Comparison of ENCODE assay signal across 24 mouse cellular contexts in genomic region chr11:78136132-78136531, GRCm38 (mm10).
"Had no signal": no experiment of that assay in that cellular context is flagged by ENCODE, and none has a peak within 500 bp of the region (broad histone marks: within the 10 kb centered on the region; RNA-seq: fewer than 3 reads in every experiment).

No protein-coding gene starts in this region.

- ATAC-seq: hindbrain, embryonic 16.5 days; inflammation-experienced regulatory T-cells, adult 6 months; intestine, postnatal 0 days had no signal

- DNase-seq: gastrocnemius, postnatal 14 days; gastrocnemius, postnatal 36 days; heart, adult 18-20 months; heart, postnatal 10 days; heart, postnatal 4 days; kidney, adult 18-20 months; kidney, adult 8-10 months; kidney, postnatal 10 days; kidney, postnatal 25 days; kidney, postnatal 4 days; liver had no signal

- H3K4me1 ChIP-seq: hindbrain, embryonic 12.5 days; limb, embryonic 10.5 days; limb, embryonic 12.5 days had no signal

- H3K27me3 ChIP-seq: heart, embryonic 12.5 days; hindbrain, embryonic 12.5 days; intestine, embryonic 15.5 days; limb, embryonic 12.5 days had no signal

- H3K36me3 ChIP-seq: heart, embryonic 12.5 days; hindbrain, embryonic 12.5 days; intestine, embryonic 15.5 days had no signal

- H3K4me2 ChIP-seq: heart, embryonic 12.5 days; hindbrain, embryonic 12.5 days; hindbrain, embryonic 14.5 days; intestine, embryonic 15.5 days; limb, embryonic 12.5 days; liver, embryonic 11.5 days had no signal

- H3K4me3 ChIP-seq: heart, embryonic 12.5 days; hindbrain, embryonic 10.5 days; hindbrain, embryonic 12.5 days; intestine, embryonic 15.5 days; layer of hippocampus, adult 2 months; left cerebral cortex, adult 2 months; limb, embryonic 10.5 days; limb, embryonic 12.5 days had no signal

- H3K27ac ChIP-seq: hindbrain, embryonic 10.5 days; hindbrain, embryonic 12.5 days; hindbrain, embryonic 14.5 days; intestine, embryonic 15.5 days; layer of hippocampus, adult 2 months; left cerebral cortex, adult 2 months; limb, embryonic 10.5 days; limb, embryonic 12.5 days had no signal

- H3K9ac ChIP-seq: heart, embryonic 12.5 days; hindbrain, embryonic 12.5 days; hindbrain, embryonic 14.5 days; intestine, embryonic 15.5 days; limb, embryonic 12.5 days had no signal

- H3K9me3 ChIP-seq: heart, embryonic 12.5 days; hindbrain, embryonic 10.5 days; hindbrain, embryonic 12.5 days; intestine, embryonic 15.5 days; limb, embryonic 10.5 days; limb, embryonic 12.5 days had no signal
